ENCODE assay signal across 28 mouse cellular contexts in the genomic region with DNA sequence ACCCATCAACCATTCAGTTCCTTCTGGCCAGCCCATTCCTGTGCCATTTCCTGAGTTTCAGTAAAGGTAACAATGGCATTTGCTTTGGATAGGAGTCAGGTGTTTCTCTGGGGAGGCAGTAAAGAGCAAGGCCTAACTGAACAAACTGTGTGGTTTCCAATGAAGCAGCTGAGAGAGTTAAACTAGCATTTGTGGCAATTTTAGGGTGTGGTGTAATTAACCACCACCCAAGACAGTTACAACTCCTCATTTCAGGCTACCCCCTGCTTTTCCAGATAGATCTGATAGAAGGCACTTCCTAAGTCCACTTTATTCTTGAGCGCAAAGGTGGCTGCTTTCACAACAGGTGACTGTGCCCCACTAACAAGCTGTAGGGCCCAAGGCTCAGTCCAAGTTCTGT. TPM values are rescaled to one million over a fixed set of nuclear protein-coding genes. Genes with fewer than 3 reads are reported as not detected.
A peak's percentile ranks its signal among the peaks of the same experiment; 100 is the strongest.
DNase-seq lines count a peak whose midpoint lies in the region; ATAC-seq and TF ChIP-seq lines count a peak whose summit lies in the region.
"Had no signal": no experiment of that assay in that cellular context is flagged by ENCODE, and none has a peak within 500 bp of the region (broad histone marks: within the 10 kb centered on the region; RNA-seq: fewer than 3 reads in every experiment).

No protein-coding gene starts in this region.

- ATAC-seq in intestine, embryonic 15.5 days, result peak; percentile 34; the same call in 1 of the 2 replicates
- no peak for ATAC-seq in intestine, embryonic 16.5 days
- peak; percentile 49 for ATAC-seq in granulocyte monocyte progenitor cell, adult 5-6 weeks (replicated peaks; ENCODE audit: poor library complexity, severe bottlenecking)
- no peak for ATAC-seq in midbrain, embryonic 11.5 days (ENCODE audit: low FRiP score)
- ATAC-seq: hindbrain, embryonic 16.5 days had no signal

- no peak overlapping the region for H3K4me3 ChIP-seq in intestine, embryonic 15.5 days (replicated peaks)
- H3K4me3 ChIP-seq in intestine, embryonic 16.5 days (ENCODE audit: low read length), result no peak overlapping the region
- no peak overlapping the region for H3K4me3 ChIP-seq in myocyte
- H3K4me3 ChIP-seq in midbrain, embryonic 11.5 days (ENCODE audit: low read depth, low read length), result no peak overlapping the region
- H3K4me3 ChIP-seq: embryonic facial prominence, embryonic 10.5 days; embryonic facial prominence, embryonic 15.5 days; forebrain, embryonic 12.5 days; heart, embryonic 13.5 days; hindbrain, embryonic 10.5 days; midbrain, embryonic 12.5 days; neural tube, embryonic 13.5 days had no signal

- H3K4me1 ChIP-seq in intestine, embryonic 15.5 days (replicated peaks), result peaks cover 3% of the 10 kb centered on the region; the same call in 1 of the 2 replicates
- peaks cover 10% of the 10 kb centered on the region for H3K4me1 ChIP-seq in intestine, embryonic 16.5 days (ENCODE audit: control insufficient read depth, insufficient read depth, low read length)
- H3K4me1 ChIP-seq in midbrain, embryonic 11.5 days (ENCODE audit: control insufficient read depth, insufficient read depth, low read length), result no peaks in the 10 kb centered on the region
- H3K4me1 ChIP-seq: hindbrain, embryonic 10.5 days; midbrain, embryonic 12.5 days had no signal

- no peak overlapping the region for H3K9ac ChIP-seq in intestine, embryonic 15.5 days
- no peak overlapping the region for H3K9ac ChIP-seq in intestine, embryonic 16.5 days (ENCODE audit: low read depth, low read length)
- no peak overlapping the region for H3K9ac ChIP-seq in midbrain, embryonic 11.5 days (ENCODE audit: low read length)
- H3K9ac ChIP-seq: embryonic facial prominence, embryonic 15.5 days; forebrain, embryonic 12.5 days; heart, embryonic 13.5 days; midbrain, embryonic 12.5 days; neural tube, embryonic 13.5 days had no signal

- no peak overlapping the region for H3K27ac ChIP-seq in intestine, embryonic 15.5 days
- H3K27ac ChIP-seq in intestine, embryonic 16.5 days (ENCODE audit: low read length), result no peak overlapping the region
- no peak overlapping the region for H3K27ac ChIP-seq in midbrain, embryonic 11.5 days (ENCODE audit: low read depth, low read length)
- H3K27ac ChIP-seq: embryonic facial prominence, embryonic 10.5 days; embryonic facial prominence, embryonic 15.5 days; forebrain, embryonic 12.5 days; heart, embryonic 13.5 days; hindbrain, embryonic 10.5 days; kidney, postnatal 0 days; macrophage; midbrain, embryonic 12.5 days; neural tube, embryonic 13.5 days had no signal

- H3K27me3 ChIP-seq in intestine, embryonic 15.5 days (replicated peaks), result no peaks in the 10 kb centered on the region
- H3K27me3 ChIP-seq in intestine, embryonic 16.5 days (replicated peaks; ENCODE audit: control insufficient read depth, insufficient read depth, low read length), result no peaks in the 10 kb centered on the region
- no peaks in the 10 kb centered on the region for H3K27me3 ChIP-seq in myocyte (ENCODE audit: control insufficient read depth, insufficient read depth, insufficient read length)
- no peaks in the 10 kb centered on the region for H3K27me3 ChIP-seq in midbrain, embryonic 11.5 days (ENCODE audit: control insufficient read depth, insufficient read depth, low read length)
- H3K27me3 ChIP-seq: embryonic facial prominence, embryonic 15.5 days; forebrain, embryonic 12.5 days; heart, embryonic 13.5 days; midbrain, embryonic 12.5 days; neural tube, embryonic 13.5 days had no signal

- WGBS in intestine, embryonic 15.5 days, result 84% methylated on average over 1 of the region's 1 CpGs
- 79% methylated on average over 1 of the region's 1 CpGs for WGBS in intestine, embryonic 16.5 days
- WGBS in midbrain, embryonic 11.5 days, result 96% methylated on average over 1 of the region's 1 CpGs

- TF ChIP-seq POLR2A in myocyte (IDR thresholded peaks at IDR 0.05; ENCODE audit: insufficient read length, low read depth), result no peak

- DNase-seq in 416B (ENCODE audit: low read depth), result peak; percentile 77
- no peak for DNase-seq in left cerebral cortex, adult 9 months (ENCODE audit: low spot score in 2 of 2)
- DNase-seq in midbrain, embryonic 11.5 days (ENCODE audit: low spot score, missing footprints), result no peak
- DNase-seq: adrenal gland, adult 2 months; cerebellum, adult 2 months; cerebellum, postnatal 14 days; heart, postnatal 10 days; kidney, adult 8-10 months; kidney, postnatal 4 days; left cerebral cortex, postnatal 4 days; lung, adult 2 months; lung, postnatal 10 days; right cerebral cortex, postnatal 4 days; thymus, postnatal 14 days had no signal

- H3ac ChIP-seq in myocyte (ENCODE audit: control insufficient read depth, insufficient read length), result no peak overlapping the region

- H3K4me2 ChIP-seq in intestine, embryonic 15.5 days (replicated peaks), result no peak overlapping the region
- H3K4me2 ChIP-seq in intestine, embryonic 16.5 days (ENCODE audit: low read depth, low read length), result no peak overlapping the region
- H3K4me2 ChIP-seq in myocyte (ENCODE audit: low read depth), result peak overlapping the region; percentile 45
- no peak overlapping the region for H3K4me2 ChIP-seq in midbrain, embryonic 11.5 days
- H3K4me2 ChIP-seq: embryonic facial prominence, embryonic 15.5 days; forebrain, embryonic 12.5 days; heart, embryonic 13.5 days; midbrain, embryonic 12.5 days; neural tube, embryonic 13.5 days had no signal

- H3K36me3 ChIP-seq in intestine, embryonic 15.5 days, result no peaks in the 10 kb centered on the region
- no peaks in the 10 kb centered on the region for H3K36me3 ChIP-seq in intestine, embryonic 16.5 days (ENCODE audit: control insufficient read depth, insufficient read depth, low read length)
- no peaks in the 10 kb centered on the region for H3K36me3 ChIP-seq in myocyte (ENCODE audit: control insufficient read depth, insufficient read depth)
- no peaks in the 10 kb centered on the region for H3K36me3 ChIP-seq in midbrain, embryonic 11.5 days (ENCODE audit: control insufficient read depth, insufficient read depth, low read length)
- H3K36me3 ChIP-seq: embryonic facial prominence, embryonic 10.5 days; embryonic facial prominence, embryonic 15.5 days; forebrain, embryonic 12.5 days; heart, embryonic 13.5 days; hindbrain, embryonic 10.5 days; midbrain, embryonic 12.5 days; neural tube, embryonic 13.5 days had no signal

- H3K79me2 ChIP-seq in myocyte (ENCODE audit: control insufficient read depth, insufficient read depth), result peaks cover 99% of the 10 kb centered on the region

- H3K9me3 ChIP-seq in intestine, embryonic 15.5 days, result no peaks in the 10 kb centered on the region
- H3K9me3 ChIP-seq in intestine, embryonic 16.5 days (ENCODE audit: control insufficient read depth, low read length), result no peaks in the 10 kb centered on the region
- no peaks in the 10 kb centered on the region for H3K9me3 ChIP-seq in midbrain, embryonic 11.5 days (ENCODE audit: control insufficient read depth, low read length)
- H3K9me3 ChIP-seq: embryonic facial prominence, embryonic 10.5 days; embryonic facial prominence, embryonic 15.5 days; forebrain, embryonic 12.5 days; heart, embryonic 13.5 days; hindbrain, embryonic 10.5 days; midbrain, embryonic 12.5 days; neural tube, embryonic 13.5 days had no signal

TF ChIP-seq in myocyte, 11 proteins besides CTCF, POLR2A, EP300 and RAD21:
- TF ChIP-seq SRF (IDR thresholded peaks at IDR 0.05; ENCODE audit: control insufficient read depth, insufficient read length, low read depth) (no peak), E2F4 (IDR thresholded peaks at IDR 0.05; ENCODE audit: insufficient read depth) (no peak), MYOG (IDR thresholded peaks at IDR 0.05; ENCODE audit: control insufficient read depth in 1 of 3, insufficient read depth in 1 of 3, insufficient read length in 2 of 3, low read depth in 2 of 3) (no peak), TCF12 (IDR thresholded peaks at IDR 0.05; ENCODE audit: insufficient read depth, poor library complexity, severe bottlenecking) (no peak), MAX (IDR thresholded peaks at IDR 0.05; ENCODE audit: low read depth) (no peak), CEBPB (IDR thresholded peaks at IDR 0.05; ENCODE audit: insufficient read depth, poor library complexity, severe bottlenecking) (no peak), POLR2AphosphoS2 (IDR thresholded peaks at IDR 0.05; ENCODE audit: insufficient read length, low read depth) (no peak)

RNA-seq across cellular contexts. Expression of a gene that starts 19.1 kb away (rescaled TPM):
- polyA plus RNA-seq in intestine, embryonic 15.5 days (2015; fragmentation: Nextera tagmentation; extraction: Ambion mirVana), result 4.8 and 5.8 TPM in 2 replicates
- 4.1 TPM in 2 replicates for polyA plus RNA-seq in intestine, embryonic 16.5 days (2015; fragmentation: Nextera tagmentation; extraction: Ambion mirVana)
- 81.3 and 84.3 TPM in 2 replicates for total RNA-seq in granulocyte monocyte progenitor cell, adult 5-6 weeks (2014; fragmentation: Nextera tagmentation)
- 63.3 and 67.0 TPM in 2 replicates for total RNA-seq in granulocyte monocyte progenitor cell, adult 5-6 weeks (2017)
- polyA plus RNA-seq in myocyte (2012; fragmentation: generic; extraction: Trizol), result 20.4 TPM
- 4.6 and 5.5 TPM in 2 replicates for polyA plus RNA-seq in midbrain, embryonic 11.5 days (2014; fragmentation: Nextera tagmentation; extraction: Ambion mirVana)

Comparison
In these comparisons a context has a peak if more than half of its experiments do, and no peak if none do; other contexts are left out.
1. ATAC-seq: peak in intestine, embryonic 15.5 days (single experiment) and granulocyte monocyte progenitor cell, adult 5-6 weeks (single experiment); none in intestine, embryonic 16.5 days (single experiment) and midbrain, embryonic 11.5 days (single experiment).